Mouse (Mus musculus): ENCODE measurements around the gene Ncbp3.

GRCm38 (mm10) chr11:73026961-73027360 lies 20.6 kb upstream of the Ncbp3 start:
- TF ChIP-seq CTCF (IDR thresholded peaks at IDR 0.05; ENCODE audit: low read depth) (no peak), EP300 (IDR thresholded peaks at IDR 0.05; ENCODE audit: low read depth) (no peak)

Measured in heart, postnatal 0 days (tissue).